Mouse (Mus musculus): ENCODE results near the gene Olfr155. TPM values are rescaled to one million over a fixed set of nuclear protein-coding genes. Genes with fewer than 3 reads are reported as not detected.

Gene Olfr155
- not detected for total RNA-seq (2021)
- long read RNA-seq, experiment 1: 0 reads
- long read RNA-seq, experiment 2: 0 reads

- intact Hi-C loops (cut with DNase I): no loop called here
- no peak for DNase-seq (ENCODE audit: low spot score in 2 of 2)
Observed at GRCm38 (mm10) chr4:43851265-43851664, at the start of gene Olfr155. Gene Olfr155 (plus strand): TSS chr4:43851565.

GRCm38 (mm10) chr4:43822896-43823550 lies 28.3 kb upstream of the Olfr155 start:
- peak in 1 of 2 experiments; percentile 3 for DNase-seq (ENCODE audit: low spot score in 2 of 2)
- intact Hi-C loops (cut with DNase I): loop anchor here (5.0 kb wide), 1 partner anchor 39 kb away; no protein-coding TSS in a partner anchor

DNA sequence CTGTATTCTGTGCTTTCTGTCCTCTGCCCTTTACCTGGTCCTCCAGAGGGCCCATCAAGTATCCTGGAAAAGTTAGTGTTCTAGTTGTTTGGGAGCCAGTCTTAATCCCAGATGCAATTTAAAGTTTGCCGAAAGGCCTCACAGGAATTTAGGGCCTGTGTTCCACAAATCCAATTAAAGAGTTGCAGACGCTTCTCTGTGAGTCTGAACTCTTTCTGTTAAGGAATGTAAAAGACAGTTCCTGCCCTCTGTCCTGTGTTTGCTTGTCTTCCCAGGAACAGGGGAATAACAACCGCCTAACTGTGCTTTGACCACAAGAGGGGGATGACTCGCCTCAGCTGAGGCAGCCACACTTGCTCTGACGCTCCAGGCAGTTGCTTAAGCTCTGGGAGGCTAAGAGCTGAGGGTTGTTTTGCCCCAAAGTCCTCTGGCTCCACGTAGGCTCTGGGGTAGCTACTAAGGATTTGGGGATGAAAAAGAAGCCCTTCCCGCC lies 27.5 kb upstream of the Olfr155 start, which contains the start of gene Olfr156:
Gene Olfr156, minus strand, starts transcription at position 51 of the 493 bp plus-strand sequence.
- intact Hi-C loops (cut with DNase I): loop anchor here (5.0 kb wide), 1 partner anchor 38 kb away; no protein-coding TSS in a partner anchor
- DNase-seq (ENCODE audit: low spot score in 2 of 2): peak in 1 of 2 experiments; percentile 22

- no peak for DNase-seq (ENCODE audit: low spot score in 2 of 2)
Observed at GRCm38 (mm10) chr4:43828806-43829205, 22.6 kb upstream of the Olfr155 start.

DNA sequence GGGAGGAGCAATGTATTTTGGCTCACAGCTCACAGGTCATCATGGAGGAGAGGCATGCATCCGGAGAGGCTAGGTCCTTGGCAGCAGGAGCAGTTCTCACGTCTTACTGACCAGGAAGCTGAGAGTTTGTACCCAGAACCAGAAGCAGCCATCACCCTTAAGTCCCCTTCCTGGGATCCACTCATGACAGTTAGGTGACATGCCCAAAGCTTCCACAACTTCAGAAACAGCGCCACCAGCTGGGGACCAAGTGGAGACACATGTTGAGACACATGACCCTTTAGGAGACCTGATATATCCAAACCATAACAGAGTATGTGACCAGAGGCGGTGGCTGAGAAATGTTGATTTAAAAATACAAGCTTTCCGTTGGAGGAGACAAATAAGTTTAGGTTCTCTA lies 19.3 kb upstream of the Olfr155 start:
- no peak for DNase-seq (ENCODE audit: low spot score in 2 of 2)
- intact Hi-C loops (cut with DNase I): no loop called here

More at GRCm38 (mm10) chr4:43828806-43829205, 22.6 kb upstream of the Olfr155 start:
- intact Hi-C loops (cut with DNase I): no loop called here

- DNase-seq (ENCODE audit: low spot score in 2 of 2): no peak
- intact Hi-C loops (cut with DNase I): no loop called here
Observed at GRCm38 (mm10) chr4:43833752-43834151, 17.6 kb upstream of the Olfr155 start.

GRCm38 (mm10) chr4:43834749-43835148 lies 16.6 kb upstream of the Olfr155 start:
- DNase-seq (ENCODE audit: low spot score in 2 of 2): no peak
- intact Hi-C loops (cut with DNase I): no loop called here

DNA sequence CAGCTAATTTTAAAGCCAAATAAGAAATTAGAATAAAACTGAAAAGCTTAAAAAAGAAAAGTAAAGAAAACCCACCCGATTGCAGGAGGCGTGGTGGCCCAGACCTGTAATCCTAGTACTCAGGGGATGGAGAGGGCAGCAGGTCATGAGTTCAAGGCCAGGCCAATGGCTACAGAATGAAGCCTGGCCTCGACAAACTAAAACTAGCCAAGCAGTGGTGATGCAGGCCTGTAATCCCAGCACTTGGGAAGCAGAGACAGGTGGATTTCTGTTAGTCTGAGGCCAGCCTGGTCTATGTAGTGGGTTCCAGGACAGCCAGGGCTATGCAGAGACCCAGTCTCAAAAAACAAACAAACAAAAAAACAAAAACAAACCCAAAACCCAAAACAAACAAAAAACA lies 13.0 kb upstream of the Olfr155 start:
- no peak for DNase-seq (ENCODE audit: low spot score in 2 of 2)
- intact Hi-C loops (cut with DNase I): no loop called here

- intact Hi-C loops (cut with DNase I): no loop called here
- DNase-seq (ENCODE audit: low spot score in 2 of 2): no peak
Observed at GRCm38 (mm10) chr4:43840101-43840500, 11.3 kb upstream of the Olfr155 start, which contains the start of gene Olfr157. Gene Olfr157 (minus strand): TSS chr4:43840201.

DNA sequence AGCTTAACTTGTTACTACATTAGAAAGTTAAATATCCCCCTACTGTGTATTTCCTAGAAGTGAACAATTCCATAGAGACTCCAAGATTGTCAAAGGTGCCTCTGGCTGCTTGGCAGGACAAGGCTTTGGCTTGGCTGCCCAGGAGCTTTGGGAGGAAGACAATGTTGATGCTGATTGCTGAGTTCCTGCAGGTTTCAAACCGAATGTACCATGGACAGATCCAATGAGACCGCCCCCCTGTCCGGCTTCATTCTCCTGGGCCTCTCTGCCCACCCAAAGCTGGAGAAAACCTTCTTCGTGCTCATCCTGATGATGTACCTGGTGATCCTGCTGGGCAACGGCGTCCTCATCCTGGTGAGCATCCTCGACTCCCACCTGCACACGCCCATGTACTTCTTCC lies 2.7 kb downstream of the Olfr155 start:
- intact Hi-C loops (cut with DNase I): no loop called here
- no peak for DNase-seq (ENCODE audit: low spot score in 2 of 2)

GRCm38 (mm10) chr4:43859886-43860285 lies 8.5 kb downstream of the Olfr155 start:
- no peak for DNase-seq (ENCODE audit: low spot score in 2 of 2)

DNA sequence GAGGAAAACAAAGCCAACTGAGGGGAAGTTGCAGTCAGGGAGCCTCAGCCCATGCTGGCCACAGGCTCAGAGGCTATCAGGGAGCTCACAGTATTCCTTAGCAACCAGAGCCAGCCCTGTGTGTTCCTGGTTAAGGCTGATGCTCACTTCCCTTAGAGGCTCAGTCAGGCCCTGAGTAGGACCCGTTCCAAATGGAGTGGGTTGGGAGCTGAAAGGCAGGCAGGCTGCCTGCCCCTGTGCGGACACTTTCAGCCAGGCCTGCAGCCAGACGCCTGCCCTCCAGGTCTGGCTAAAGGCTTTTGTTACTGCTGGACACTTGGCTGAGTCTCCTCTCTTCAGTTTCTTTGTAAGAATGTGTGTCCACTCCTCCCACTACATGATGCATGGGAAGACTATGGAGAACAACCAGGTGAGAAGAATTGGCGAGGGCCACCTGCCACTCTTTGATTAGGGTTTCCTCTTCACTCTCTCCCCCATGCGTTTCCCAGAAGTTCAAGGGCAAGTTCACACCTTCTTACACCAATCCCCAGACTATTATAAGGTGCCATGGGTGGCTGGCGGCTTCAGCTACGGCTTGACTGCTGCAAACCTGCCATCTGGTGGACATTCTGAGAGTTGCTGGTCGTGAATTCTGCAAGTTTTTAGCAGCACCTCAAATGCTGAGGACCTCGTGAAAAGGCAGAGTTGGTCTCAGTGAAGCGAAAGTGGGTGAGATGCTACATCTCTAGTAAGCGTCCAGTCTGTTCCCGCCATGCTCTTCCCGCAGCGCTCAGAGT lies 9.6 kb downstream of the Olfr155 start:
- DNase-seq (ENCODE audit: low spot score in 2 of 2): peak; percentile 70 to 83
- intact Hi-C loops (cut with DNase I): loop anchor here (1.0 to 5.0 kb wide), 3 partner anchors 39 to 116 kb away; partner anchors contain the start of gene Olfr156

More at GRCm38 (mm10) chr4:43859886-43860285, 8.5 kb downstream of the Olfr155 start:
- intact Hi-C loops (cut with DNase I): loop anchor here (2.0 to 5.0 kb wide), 2 partner anchors 38 to 97 kb away; partner anchors contain the start of gene Olfr156

GRCm38 (mm10) chr4:43863298-43863697 lies 11.9 kb downstream of the Olfr155 start:
- no peak for DNase-seq (ENCODE audit: low spot score in 2 of 2)
- intact Hi-C loops (cut with DNase I): loop anchor here (5.0 kb wide), 1 partner anchor 41 kb away; the partner anchor contains the start of gene Olfr156

DNA sequence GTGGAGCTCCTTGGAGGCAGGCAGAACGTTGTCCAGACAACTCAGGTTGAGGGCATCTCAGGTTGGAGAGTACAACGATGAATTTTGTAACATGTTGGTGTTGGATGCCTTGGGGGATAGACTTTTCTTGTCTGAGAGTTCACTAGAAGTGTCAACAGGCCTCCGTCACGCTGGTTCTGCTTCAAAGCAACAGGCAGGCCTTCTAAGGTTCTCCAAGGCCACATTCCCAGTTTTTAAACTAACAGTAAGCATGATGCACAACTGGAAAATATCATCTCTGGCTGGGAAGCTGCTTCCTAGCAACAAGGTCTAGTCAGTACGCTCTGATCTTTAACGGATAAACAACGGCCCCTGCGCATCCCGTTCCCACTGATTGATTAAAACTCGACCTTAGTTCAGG lies 18.5 kb downstream of the Olfr155 start:
- no peak for DNase-seq (ENCODE audit: low spot score in 2 of 2)
- intact Hi-C loops (cut with DNase I): no loop called here

- intact Hi-C loops (cut with DNase I): no loop called here
- no peak for DNase-seq (ENCODE audit: low spot score in 2 of 2)
Observed at GRCm38 (mm10) chr4:43874501-43874900, 23.1 kb downstream of the Olfr155 start.

- intact Hi-C loops (cut with DNase I): no loop called here
- peak; percentile 73 to 83 for DNase-seq (ENCODE audit: low spot score in 2 of 2)
Observed at GRCm38 (mm10) chr4:43875160-43875918, 24.0 kb downstream of the Olfr155 start, which contains the start of gene Reck. Gene Reck (plus strand): TSS chr4:43875530.

- intact Hi-C loops (cut with DNase I): no loop called here
Observed at GRCm38 (mm10) chr4:43875919-43876411, 24.6 kb downstream of the Olfr155 start.

GRCm38 (mm10) chr4:43877230-43877629 lies 25.9 kb downstream of the Olfr155 start:
- no peak for DNase-seq (ENCODE audit: low spot score in 2 of 2)
- intact Hi-C loops (cut with DNase I): no loop called here

More at GRCm38 (mm10) chr4:43875919-43876411, 24.6 kb downstream of the Olfr155 start:
- DNase-seq (ENCODE audit: low spot score in 2 of 2): peak in 1 of 2 experiments; percentile 11

Measured in left cerebral cortex, postnatal 14 days (tissue).